Mouse (Mus musculus): ENCODE measurements around the gene Stx7. TPM values are rescaled to one million over a fixed set of nuclear protein-coding genes. Genes with fewer than 3 reads are reported as not detected.
A peak's percentile ranks its signal among the peaks of the same experiment; 100 is the strongest.

The Stx7 gene
- total and polyA plus RNA-seq, 2 experiments from 2014 or later, result 169 to 351 TPM

GRCm38 (mm10) chr10:24224591-24224990, 75.5 kb downstream of the Stx7 start:
- Histone ChIP-seq H3K27me3 (ENCODE audit: insufficient read depth, low read length) (peaks cover 17% of the 10 kb centered on the region), H3K36me3 (ENCODE audit: insufficient read depth) (no peaks in the 10 kb centered on the region), H3K9ac (no peak overlapping the region), H3K4me1 (ENCODE audit: insufficient read depth) (no peaks in the 10 kb centered on the region), H3K9me3 (ENCODE audit: low read length) (no peaks in the 10 kb centered on the region), H3K4me3 (ENCODE audit: low read depth, low read length) (no peak overlapping the region), H3K4me2 (ENCODE audit: low read depth) (no peak overlapping the region), H3K27ac (ENCODE audit: low read depth, low read length) (no peak overlapping the region)
- no peak for TF ChIP-seq CTCF (IDR thresholded peaks at IDR 0.05; ENCODE audit: low read depth)
- no peak for DNase-seq
- no peak for ATAC-seq
- 38% methylated on average over 8 of the region's 8 CpGs for WGBS

GRCm38 (mm10) chr10:24228318-24229183, 79.4 kb downstream of the Stx7 start:
- ATAC-seq (peak; percentile 25), DNase-seq (no peak)
- Histone ChIP-seq H3K9me3 (ENCODE audit: low read length) (no peaks in the 10 kb centered on the region), H3K4me3 (ENCODE audit: low read depth, low read length) (no peak overlapping the region), H3K27me3 (ENCODE audit: insufficient read depth, low read length) (peaks cover 11% of the 10 kb centered on the region), H3K27ac (ENCODE audit: low read depth, low read length) (no peak overlapping the region), H3K9ac (no peak overlapping the region), H3K4me2 (ENCODE audit: low read depth) (no peak overlapping the region), H3K36me3 (ENCODE audit: insufficient read depth) (no peaks in the 10 kb centered on the region), H3K4me1 (ENCODE audit: insufficient read depth) (no peaks in the 10 kb centered on the region)
- no peak for TF ChIP-seq CTCF (IDR thresholded peaks at IDR 0.05; ENCODE audit: low read depth)
- WGBS, result 27% methylated on average over 12 of the region's 12 CpGs

- H3K9ac ChIP-seq, result no peak overlapping the region
- H3K27ac ChIP-seq (ENCODE audit: low read depth, low read length), result no peak overlapping the region
- peaks cover 9% of the 10 kb centered on the region for H3K4me1 ChIP-seq (ENCODE audit: insufficient read depth)
- DNase-seq (no peak), ATAC-seq (no peak)
- no peaks in the 10 kb centered on the region for H3K36me3 ChIP-seq (ENCODE audit: insufficient read depth)
- no peaks in the 10 kb centered on the region for H3K27me3 ChIP-seq (ENCODE audit: insufficient read depth, low read length)
- WGBS, result 38% methylated on average over 4 of the region's 4 CpGs
- H3K4me3 ChIP-seq (ENCODE audit: low read depth, low read length), result no peak overlapping the region
- no peaks in the 10 kb centered on the region for H3K9me3 ChIP-seq (ENCODE audit: low read length)
- no peak overlapping the region for H3K4me2 ChIP-seq (ENCODE audit: low read depth)
- no peak for TF ChIP-seq CTCF (IDR thresholded peaks at IDR 0.05; ENCODE audit: low read depth)
Measured at GRCm38 (mm10) chr10:24232281-24232680, 83.2 kb downstream of the Stx7 start.

GRCm38 (mm10) chr10:24235426-24236283, 86.6 kb downstream of the Stx7 start:
- H3K4me1 ChIP-seq (ENCODE audit: insufficient read depth), result peaks cover 9% of the 10 kb centered on the region
- H3K9ac ChIP-seq, result no peak overlapping the region
- peak overlapping the region; percentile 6 for H3K4me3 ChIP-seq (ENCODE audit: low read depth, low read length)
- peak overlapping the region; percentile 32 for H3K4me2 ChIP-seq (ENCODE audit: low read depth)
- TF ChIP-seq CTCF (IDR thresholded peaks at IDR 0.05; ENCODE audit: low read depth), result no peak
- no peaks in the 10 kb centered on the region for H3K36me3 ChIP-seq (ENCODE audit: insufficient read depth)
- 0 out of 2 replicates have a peak overlapping the region, but pooled peaks have one; percentile 35 for H3K27ac ChIP-seq (ENCODE audit: low read depth, low read length)
- WGBS, result 20% methylated on average over 23 of the region's 23 CpGs
- no peaks in the 10 kb centered on the region for H3K27me3 ChIP-seq (ENCODE audit: insufficient read depth, low read length)
- ATAC-seq (peak; percentile 93), DNase-seq (peak; percentile 60)
- H3K9me3 ChIP-seq (ENCODE audit: low read length), result 0 out of 2 replicates have a peak, but pooled peaks cover 3% of the 10 kb centered on the region

Other genes with a start within 250 kb of the Stx7 start
- not detected in 2 replicates for gene Taar1, start 228.9 kb upstream of the Stx7 start, total RNA-seq (2014; rRNA removed)
- gene Taar1, start 228.9 kb upstream of the Stx7 start, polyA plus RNA-seq (2015; fragmentation: Nextera tagmentation; extraction: Ambion mirVana), result not detected in 2 replicates
- gene Taar2, start 210.7 kb upstream of the Stx7 start, total RNA-seq (2014; rRNA removed), result not detected in 2 replicates
- gene Taar2, start 210.7 kb upstream of the Stx7 start, polyA plus RNA-seq (2015; fragmentation: Nextera tagmentation; extraction: Ambion mirVana), result 0.15 and 0.19 TPM in 2 replicates
- not detected in 2 replicates for gene Taar3, start 199.7 kb upstream of the Stx7 start, total RNA-seq (2014; rRNA removed)
- not detected in 2 replicates for gene Taar3, start 199.7 kb upstream of the Stx7 start, polyA plus RNA-seq (2015; fragmentation: Nextera tagmentation; extraction: Ambion mirVana)
- gene Taar4, start 188.8 kb upstream of the Stx7 start, total RNA-seq (2014; rRNA removed), result not detected in 2 replicates
- gene Taar4, start 188.8 kb upstream of the Stx7 start, polyA plus RNA-seq (2015; fragmentation: Nextera tagmentation; extraction: Ambion mirVana), result not detected in 2 replicates
- not detected in 2 replicates for gene Taar5, start 178.6 kb upstream of the Stx7 start, total RNA-seq (2014; rRNA removed)
- gene Taar5, start 178.6 kb upstream of the Stx7 start, polyA plus RNA-seq (2015; fragmentation: Nextera tagmentation; extraction: Ambion mirVana), result not detected in 2 replicates
- not detected in 2 replicates for gene Taar6, start 163.7 kb upstream of the Stx7 start, total RNA-seq (2014; rRNA removed)
- gene Taar6, start 163.7 kb upstream of the Stx7 start, polyA plus RNA-seq (2015; fragmentation: Nextera tagmentation; extraction: Ambion mirVana), result not detected in 2 replicates
- not detected in 2 replicates for gene Taar7a, start 155.8 kb upstream of the Stx7 start, total RNA-seq (2014; rRNA removed)
- gene Taar7a, start 155.8 kb upstream of the Stx7 start, polyA plus RNA-seq (2015; fragmentation: Nextera tagmentation; extraction: Ambion mirVana), result not detected in 2 replicates
- not detected in 2 replicates for gene Taar7b, start 149.4 kb upstream of the Stx7 start, total RNA-seq (2014; rRNA removed)
- not detected in 2 replicates for gene Taar7b, start 149.4 kb upstream of the Stx7 start, polyA plus RNA-seq (2015; fragmentation: Nextera tagmentation; extraction: Ambion mirVana)
- gene Taar7d, start 122.1 kb upstream of the Stx7 start, total RNA-seq (2014; rRNA removed), result not detected in 2 replicates
- not detected in 2 replicates for gene Taar7d, start 122.1 kb upstream of the Stx7 start, polyA plus RNA-seq (2015; fragmentation: Nextera tagmentation; extraction: Ambion mirVana)
- gene Taar7e, start 111.7 kb upstream of the Stx7 start, total RNA-seq (2014; rRNA removed), result not detected in 2 replicates
- not detected in 2 replicates for gene Taar7e, start 111.7 kb upstream of the Stx7 start, polyA plus RNA-seq (2015; fragmentation: Nextera tagmentation; extraction: Ambion mirVana)
- not detected in 2 replicates for gene Taar7f, start 99.8 kb upstream of the Stx7 start, total RNA-seq (2014; rRNA removed)
- gene Taar7f, start 99.8 kb upstream of the Stx7 start, polyA plus RNA-seq (2015; fragmentation: Nextera tagmentation; extraction: Ambion mirVana), result not detected in 2 replicates
- gene Taar8a, start 72.8 kb upstream of the Stx7 start, total RNA-seq (2014; rRNA removed), result not detected in 2 replicates
- gene Taar8a, start 72.8 kb upstream of the Stx7 start, polyA plus RNA-seq (2015; fragmentation: Nextera tagmentation; extraction: Ambion mirVana), result not detected in 2 replicates
- not detected in 2 replicates for gene Taar8b, start 57.0 kb upstream of the Stx7 start, total RNA-seq (2014; rRNA removed)
- gene Taar8b, start 57.0 kb upstream of the Stx7 start, polyA plus RNA-seq (2015; fragmentation: Nextera tagmentation; extraction: Ambion mirVana), result not detected in 2 replicates
- not detected in 2 replicates for gene Taar8c, start 47.4 kb upstream of the Stx7 start, total RNA-seq (2014; rRNA removed)
- not detected in 2 replicates for gene Taar8c, start 47.4 kb upstream of the Stx7 start, polyA plus RNA-seq (2015; fragmentation: Nextera tagmentation; extraction: Ambion mirVana)
- gene Taar9, start 39.8 kb upstream of the Stx7 start, total RNA-seq (2014; rRNA removed), result not detected in 2 replicates
- gene Taar9, start 39.8 kb upstream of the Stx7 start, polyA plus RNA-seq (2015; fragmentation: Nextera tagmentation; extraction: Ambion mirVana), result not detected in 2 replicates
- gene Moxd1, start 74.2 kb downstream of the Stx7 start, total RNA-seq (2014; rRNA removed), result 5.1 and 10.2 TPM in 2 replicates
- gene Moxd1, start 74.2 kb downstream of the Stx7 start, polyA plus RNA-seq (2015; fragmentation: Nextera tagmentation; extraction: Ambion mirVana), result 2.7 and 3.3 TPM in 2 replicates